ENCODE assay signal across 9 mouse cellular contexts in the genomic region with DNA sequence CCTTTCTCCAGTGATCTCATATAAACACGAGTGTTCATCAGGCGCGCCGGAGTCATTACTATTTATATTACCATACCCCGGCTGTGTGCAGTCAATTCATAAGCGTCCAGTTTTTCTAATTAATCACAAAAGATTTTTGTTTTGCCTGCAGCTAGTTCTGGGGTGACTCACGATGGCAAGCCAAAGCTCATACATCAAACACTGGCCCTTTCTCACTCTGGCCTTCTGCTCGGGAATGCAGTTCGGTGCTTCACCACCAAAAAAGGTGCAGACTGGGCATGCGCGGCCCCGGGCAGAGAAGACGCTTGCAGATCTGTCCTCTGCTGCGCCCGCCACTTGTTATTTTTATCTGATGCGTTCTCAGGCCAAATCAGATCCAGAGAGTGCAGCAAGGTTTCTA.
DNase-seq lines count a peak whose midpoint lies in the region; ATAC-seq and TF ChIP-seq lines count a peak whose summit lies in the region.
"Had no signal": no experiment of that assay in that cellular context is flagged by ENCODE, and none has a peak within 500 bp of the region (broad histone marks: within the 10 kb centered on the region; RNA-seq: fewer than 3 reads in every experiment).

No protein-coding gene starts in this region.

- H3K4me2 ChIP-seq in intestine, embryonic 15.5 days (replicated peaks): peak overlapping the region; percentile 34; the same call in 1 of the 2 replicates
- H3K4me2 ChIP-seq in midbrain, postnatal 0 days (ENCODE audit: low read depth, low read length, poor library complexity, severe bottlenecking): no peak overlapping the region
- H3K4me2 ChIP-seq: liver, embryonic 15.5 days had no signal

- H3K27ac ChIP-seq in cerebellum, adult 2 months (ENCODE audit: insufficient read depth, low read length): no peak overlapping the region
- peak overlapping the region; percentile 13; the same call in 1 of the 2 replicates for H3K27ac ChIP-seq in intestine, embryonic 15.5 days
- no peak overlapping the region for H3K27ac ChIP-seq in midbrain, postnatal 0 days (ENCODE audit: low read depth, low read length)
- H3K27ac ChIP-seq: liver, embryonic 15.5 days had no signal

- H3K4me3 ChIP-seq in cerebellum, adult 2 months (replicated peaks; ENCODE audit: insufficient read depth, low read depth, low read length): no peak overlapping the region
- H3K4me3 ChIP-seq in intestine, embryonic 15.5 days (replicated peaks): no peak overlapping the region
- no peak overlapping the region for H3K4me3 ChIP-seq in midbrain, postnatal 0 days (ENCODE audit: low read depth, low read length)
- H3K4me3 ChIP-seq: liver, embryonic 15.5 days had no signal

- no peaks in the 10 kb centered on the region for H3K9me3 ChIP-seq in intestine, embryonic 15.5 days
- no peaks in the 10 kb centered on the region for H3K9me3 ChIP-seq in midbrain, postnatal 0 days (ENCODE audit: low read length)
- H3K9me3 ChIP-seq: liver, embryonic 15.5 days had no signal

- peak; percentile 80 for DNase-seq in ZHBTc4 (ENCODE audit: low read depth, low spot score)
- DNase-seq in cerebellum, adult 2 months: peak; percentile 78 to 83
- DNase-seq in left cerebral cortex, adult 8-10 months (ENCODE audit: low spot score in 2 of 2): peak; percentile 68 to 84
- DNase-seq in midbrain, postnatal 0 days (ENCODE audit: low spot score): peak; percentile 86
- DNase-seq in urinary bladder, adult 2 months (ENCODE audit: low spot score): peak; percentile 41

- peak; percentile 99 for ATAC-seq in frontal cortex, adult (ENCODE audit: low TSS enrichment)
- ATAC-seq in intestine, embryonic 15.5 days: peak; percentile 75
- peak; percentile 84 for ATAC-seq in midbrain, postnatal 0 days (ENCODE audit: low FRiP score)
- ATAC-seq in granulocyte monocyte progenitor cell, adult 5-6 weeks (replicated peaks; ENCODE audit: poor library complexity, severe bottlenecking): no peak

- no peaks in the 10 kb centered on the region for H3K27me3 ChIP-seq in cerebellum, adult 2 months (ENCODE audit: control insufficient read depth, insufficient read depth, low read length)
- no peaks in the 10 kb centered on the region for H3K27me3 ChIP-seq in intestine, embryonic 15.5 days (replicated peaks)
- no peaks in the 10 kb centered on the region for H3K27me3 ChIP-seq in midbrain, postnatal 0 days (ENCODE audit: insufficient read depth, low read length)
- H3K27me3 ChIP-seq: liver, embryonic 15.5 days had no signal

- TF ChIP-seq CTCF in cerebellum, adult 2 months (IDR thresholded peaks at IDR 0.05; ENCODE audit: borderline replicate concordance, insufficient read depth, low read depth, low read length): no peak
- TF ChIP-seq CTCF in midbrain, postnatal 0 days (IDR thresholded peaks at IDR 0.05): peak; percentile 36

- no peaks in the 10 kb centered on the region for H3K36me3 ChIP-seq in intestine, embryonic 15.5 days
- no peaks in the 10 kb centered on the region for H3K36me3 ChIP-seq in midbrain, postnatal 0 days (ENCODE audit: insufficient read depth, low read length)
- H3K36me3 ChIP-seq: liver, embryonic 15.5 days had no signal

- no peak overlapping the region for H3K9ac ChIP-seq in intestine, embryonic 15.5 days
- H3K9ac ChIP-seq in midbrain, postnatal 0 days (replicated peaks; ENCODE audit: low read length, poor library complexity, severe bottlenecking): no peak overlapping the region
- H3K9ac ChIP-seq: liver, embryonic 15.5 days had no signal

- TF ChIP-seq POLR2A in cerebellum, adult 2 months (IDR thresholded peaks at IDR 0.05; ENCODE audit: borderline replicate concordance, insufficient read depth, low read length): no peak

- WGBS in cerebellum, adult 2 months: 40% methylated on average over 16 of the region's 16 CpGs
- 33% methylated on average over 16 of the region's 16 CpGs for WGBS in intestine, embryonic 15.5 days
- 46% methylated on average over 16 of the region's 16 CpGs for WGBS in midbrain, postnatal 0 days

- no peaks in the 10 kb centered on the region for H3K4me1 ChIP-seq in cerebellum, adult 2 months (ENCODE audit: control insufficient read depth, insufficient read depth, low read length)
- 0 out of 2 replicates have a peak, but pooled peaks cover 3% of the 10 kb centered on the region for H3K4me1 ChIP-seq in intestine, embryonic 15.5 days (replicated peaks)
- H3K4me1 ChIP-seq in midbrain, postnatal 0 days (ENCODE audit: insufficient read depth, low read length): no peaks in the 10 kb centered on the region
- H3K4me1 ChIP-seq: liver, embryonic 15.5 days had no signal
